Mouse (Mus musculus): ENCODE measurements around the gene 4632433K11Rik.
"Not testable (repeated sequence)": the region's sequence is repeated elsewhere in the genome, so short reads cannot be mapped to it uniquely, and the experiment has no call there.

Gene 4632433K11Rik

DNA sequence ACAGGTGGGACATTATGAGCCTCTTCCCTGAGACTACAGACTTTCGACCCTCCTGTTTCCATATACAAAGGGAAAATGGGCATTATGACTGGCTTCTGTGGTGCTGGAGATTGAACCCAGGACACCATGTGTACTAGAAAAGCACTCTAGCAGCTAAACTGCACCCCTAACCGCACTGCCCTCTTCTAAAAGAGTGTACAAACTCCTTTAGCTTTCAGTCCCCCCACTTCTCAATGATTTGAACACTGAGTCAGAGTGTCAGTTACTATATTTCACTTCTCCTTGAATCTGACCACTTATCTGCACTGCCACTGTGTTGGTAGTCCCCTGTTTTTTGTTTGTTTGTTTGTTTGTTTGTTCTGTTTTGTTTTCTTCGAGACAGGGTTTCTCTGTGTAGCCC is at the start of gene 4632433K11Rik:
4632433K11Rik (plus strand) TSS at position 301 of the 400 bp plus-strand sequence.
- no peak for DNase-seq (ENCODE audit: low read depth)

DNA sequence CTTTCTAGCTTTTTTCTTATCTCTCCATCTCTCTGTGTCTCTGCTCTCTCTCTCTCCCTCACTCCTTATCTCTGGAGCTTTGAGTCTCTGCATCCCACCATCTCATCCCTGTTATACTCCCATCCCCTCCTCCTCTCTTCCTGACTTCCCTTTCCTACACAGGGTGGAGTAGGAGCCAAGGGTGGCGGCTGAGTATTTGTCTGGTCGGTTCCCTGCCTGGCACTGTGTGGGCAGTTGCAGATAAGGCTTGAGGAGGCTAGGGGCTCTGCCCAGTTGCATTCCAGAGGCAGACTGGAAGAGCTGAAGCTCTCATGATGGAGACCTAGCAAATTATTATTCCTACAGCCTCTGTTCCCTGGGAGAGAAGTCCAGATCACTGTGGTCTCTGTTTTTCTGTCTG is 45.7 kb upstream of the 4632433K11Rik start:
- DNase-seq (ENCODE audit: low read depth), result no peak

DNA sequence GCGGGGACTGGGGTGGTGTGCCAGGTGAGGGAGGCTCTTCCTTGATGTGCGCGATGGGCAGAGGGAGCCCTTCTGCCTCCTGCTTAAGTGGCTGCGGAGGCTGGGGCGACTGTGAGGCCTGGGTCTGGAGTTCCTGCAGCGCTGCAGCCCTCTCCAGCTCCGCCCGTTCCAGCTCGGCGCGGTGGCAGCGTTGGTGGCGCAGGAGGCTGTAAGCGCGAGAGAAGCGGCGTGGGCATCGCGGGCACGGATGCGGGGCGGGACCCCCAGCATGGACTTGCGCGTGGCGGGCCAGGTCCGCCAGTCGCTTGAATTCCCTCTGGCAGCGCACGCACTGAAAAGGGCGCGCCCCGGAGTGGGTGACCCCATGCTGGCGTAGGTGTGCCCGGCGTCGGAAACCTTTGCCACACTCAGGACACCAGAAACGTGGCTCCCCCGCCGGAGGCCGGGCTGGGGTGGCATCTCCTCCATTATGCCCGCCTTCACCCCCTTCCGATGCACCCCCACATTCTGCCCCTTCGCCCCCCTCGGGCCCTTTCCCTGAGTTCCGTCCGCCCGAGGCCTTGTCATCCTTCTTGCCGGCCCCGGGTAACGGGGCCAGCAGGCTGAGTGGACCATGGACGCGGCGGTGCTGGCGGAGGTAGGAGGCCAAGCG is 40.4 kb upstream of the 4632433K11Rik start:
- no peak for DNase-seq (ENCODE audit: low read depth)

DNA sequence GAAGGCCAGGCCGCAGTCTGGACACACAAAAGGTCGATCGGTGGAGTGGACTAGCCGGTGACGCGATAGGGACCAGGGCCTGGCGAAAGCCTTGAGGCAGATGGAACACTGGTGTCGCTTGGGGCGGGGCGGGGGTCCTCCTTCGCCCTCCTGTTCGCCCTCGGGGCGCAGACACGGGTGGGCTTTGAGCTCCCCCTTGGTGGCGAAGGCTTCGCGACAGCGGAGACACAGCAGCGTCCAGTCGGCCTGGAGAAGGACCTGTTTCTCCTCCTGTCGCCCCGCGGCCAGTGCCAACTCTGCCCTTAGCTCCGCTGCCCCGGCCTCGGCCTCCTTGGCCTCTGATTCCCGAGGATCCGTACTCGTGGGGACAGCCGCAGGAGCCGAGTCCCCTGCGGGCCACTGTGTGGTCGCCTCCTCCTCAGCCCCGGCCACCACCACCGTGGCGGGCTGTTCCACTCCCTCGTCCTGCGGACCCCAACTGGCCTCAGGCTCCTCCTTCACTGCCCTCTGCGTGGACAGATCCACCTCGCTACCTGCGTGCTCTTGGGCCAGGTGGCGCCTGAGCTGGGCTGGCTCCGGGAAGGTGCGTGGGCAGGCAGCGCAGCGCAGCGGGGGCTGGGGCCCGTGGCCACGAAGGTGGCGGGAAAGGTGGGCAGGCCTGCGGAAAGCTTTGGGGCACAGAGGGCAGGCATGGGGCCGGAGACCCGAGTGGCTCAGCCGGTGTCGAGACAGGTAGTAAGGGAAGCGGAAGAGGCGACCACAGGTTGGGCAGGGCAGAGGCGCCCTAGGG is 39.7 kb upstream of the 4632433K11Rik start:
- no peak for DNase-seq (ENCODE audit: low read depth)

DNA sequence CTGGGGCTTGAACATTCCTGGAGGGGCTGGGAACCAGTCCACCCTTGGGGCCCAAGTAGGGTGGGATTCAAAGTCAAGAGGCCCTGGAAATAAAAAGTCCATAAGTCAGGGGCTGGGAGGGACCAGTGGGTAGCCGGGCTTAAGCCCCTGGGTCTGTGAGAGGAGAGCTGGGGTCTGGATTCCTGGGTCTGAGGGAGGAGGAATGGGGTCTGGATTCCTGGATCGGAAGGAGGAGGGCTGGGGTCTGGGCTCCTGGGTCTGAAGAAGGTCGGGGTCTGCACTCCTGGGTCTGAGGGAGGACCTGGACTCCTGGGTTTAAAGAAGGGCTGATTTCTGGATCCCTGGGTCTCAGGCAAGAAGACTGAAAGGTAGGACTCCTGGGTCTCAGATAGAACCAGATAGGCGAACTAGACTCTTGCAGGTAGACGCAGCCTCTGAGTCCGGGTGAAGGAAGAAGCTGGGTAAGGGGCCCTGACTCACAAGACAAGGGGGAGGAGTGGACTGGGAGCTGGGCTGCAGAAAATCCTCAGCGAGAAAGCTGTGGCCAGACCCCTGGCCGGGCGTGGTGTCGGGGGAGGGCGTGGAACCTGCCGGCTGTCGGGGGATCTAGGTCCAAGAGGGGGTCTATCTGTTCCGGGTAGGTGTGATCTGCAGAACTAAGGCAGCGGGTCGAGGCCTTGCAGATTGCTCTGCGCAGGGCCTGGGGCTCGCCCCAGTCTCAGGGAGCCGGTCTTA is 38.5 kb upstream of the 4632433K11Rik start:
- DNase-seq (ENCODE audit: low read depth), result no peak

GRCm38 (mm10) chr7:4996003-4996895 is 37.7 kb upstream of the 4632433K11Rik start, which contains the start of gene Zfp579:
Gene Zfp579, minus strand, starts transcription at chr7:4996158.
- DNase-seq (ENCODE audit: low read depth), result peak; percentile 56

DNA sequence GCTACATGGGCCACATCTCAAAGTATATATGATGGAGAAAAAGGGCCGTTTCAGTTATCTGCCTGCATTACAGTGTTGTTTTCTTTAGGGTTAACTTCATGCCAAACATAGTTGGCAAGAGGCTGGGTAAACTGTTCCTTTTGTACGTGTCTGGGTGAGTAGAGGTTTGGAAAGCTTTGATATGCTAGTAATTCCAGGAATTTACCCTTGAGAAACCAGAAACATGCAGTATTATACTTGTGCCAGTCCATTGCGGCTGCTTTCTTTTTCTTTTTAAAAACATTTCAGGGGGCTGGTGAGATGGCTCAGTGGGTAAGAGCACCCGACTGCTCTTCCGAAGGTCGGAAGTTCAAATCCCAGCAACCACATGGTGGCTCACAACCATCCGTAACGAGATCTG is 37.0 kb upstream of the 4632433K11Rik start:
- DNase-seq (ENCODE audit: low read depth), result no peak

DNA sequence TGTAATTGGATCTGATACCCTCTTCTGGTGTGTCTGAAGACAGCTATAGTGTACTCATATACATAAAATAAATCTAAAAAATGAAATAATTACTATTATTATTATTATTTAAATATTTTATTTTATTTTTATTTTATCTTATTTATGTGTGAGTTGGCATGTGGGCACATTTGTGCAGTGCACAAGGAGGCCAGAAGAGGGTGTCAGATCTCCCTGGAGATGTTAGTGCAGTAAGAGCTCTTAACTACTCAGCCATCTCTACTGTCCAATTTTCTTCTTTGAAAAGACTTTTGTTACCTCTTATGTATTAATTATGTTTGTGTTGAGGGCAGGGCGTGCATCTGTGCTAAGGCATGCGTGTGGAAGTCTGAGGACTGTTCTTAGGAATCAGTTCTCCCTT is 34.0 kb upstream of the 4632433K11Rik start:
- DNase-seq (ENCODE audit: low read depth), result no peak

DNA sequence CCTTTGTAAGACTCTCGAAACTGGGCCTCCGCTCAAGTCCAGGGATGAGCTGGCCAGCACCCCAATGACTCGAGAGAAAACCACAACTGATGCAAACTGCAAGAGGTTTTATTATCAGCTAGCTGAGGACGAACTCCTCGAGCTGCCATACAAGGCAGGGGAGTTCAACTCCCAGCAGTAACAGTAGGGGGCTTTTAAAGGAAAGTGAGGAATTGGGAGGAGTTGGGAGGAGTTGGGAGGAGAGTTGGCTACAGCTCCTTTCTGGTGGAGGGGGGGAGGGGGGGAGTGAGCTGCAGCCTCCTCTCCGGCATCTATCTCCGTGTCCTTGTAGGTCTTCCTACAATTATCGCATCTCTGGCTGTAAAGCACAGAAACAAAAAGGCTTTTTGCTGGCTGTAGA is 31.0 kb upstream of the 4632433K11Rik start:
- not testable (repeated sequence) for DNase-seq (ENCODE audit: low read depth)

DNA sequence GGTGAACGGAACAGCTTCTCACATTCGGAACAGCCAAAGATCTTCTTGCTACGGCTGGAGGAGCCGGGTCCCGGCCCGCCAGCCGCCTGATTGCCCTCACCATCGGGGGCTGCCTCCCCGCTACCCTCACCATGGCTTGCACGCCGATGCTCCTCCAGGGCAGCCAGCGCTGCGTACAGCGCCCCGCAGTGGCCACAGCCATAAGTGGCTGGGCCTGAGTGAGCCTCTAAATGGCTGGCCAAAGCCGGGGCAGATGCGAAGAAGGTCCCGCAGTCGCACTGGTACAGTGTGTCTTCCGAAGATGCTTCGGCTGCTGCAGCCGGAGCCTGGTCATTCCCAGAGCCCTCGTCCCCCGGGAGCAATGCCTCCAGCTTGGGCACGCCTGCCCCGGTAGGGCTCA is 25.7 kb upstream of the 4632433K11Rik start:
- DNase-seq (ENCODE audit: low read depth), result no peak

DNA sequence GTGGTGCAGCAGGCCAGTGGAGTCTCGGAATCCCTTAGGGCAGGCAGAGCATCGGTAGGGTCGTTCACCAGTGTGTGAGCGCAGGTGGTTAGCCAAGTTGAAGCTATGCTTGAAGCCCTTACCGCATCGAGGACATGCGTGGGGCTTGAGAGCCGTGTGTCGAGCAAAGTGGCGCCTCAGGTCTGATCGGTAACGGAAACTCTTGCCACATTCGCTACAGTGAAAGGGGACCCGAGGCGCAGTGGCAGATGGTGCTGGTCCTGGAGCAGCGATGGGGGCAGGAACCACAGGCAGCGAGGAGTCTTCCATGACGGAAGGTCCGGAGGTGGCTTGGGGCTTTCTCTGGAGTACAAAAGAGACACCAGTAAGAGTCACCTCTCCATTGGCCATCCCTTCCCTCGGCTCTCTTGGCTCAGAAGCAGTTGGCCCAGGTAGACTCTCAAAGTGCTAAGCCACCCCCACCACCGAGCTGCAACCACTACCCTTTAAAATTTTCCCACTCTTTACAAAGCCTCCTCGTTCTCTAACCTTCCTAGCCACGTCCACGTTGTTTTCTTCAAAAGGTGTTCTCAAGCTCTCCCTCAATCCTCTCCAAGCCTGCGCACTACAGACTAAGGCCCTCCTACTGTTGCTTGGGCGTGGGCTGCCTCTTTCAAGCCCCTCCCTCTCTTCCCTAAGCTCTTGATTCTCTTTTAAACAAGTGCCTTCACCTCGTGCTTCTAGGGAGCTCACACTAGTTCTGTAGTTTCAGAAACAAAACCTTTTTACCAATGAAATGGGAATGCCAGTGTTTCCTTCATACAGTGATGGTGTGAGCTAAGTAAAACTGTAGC is 21.0 kb upstream of the 4632433K11Rik start:
- no peak for DNase-seq (ENCODE audit: low read depth)

DNA sequence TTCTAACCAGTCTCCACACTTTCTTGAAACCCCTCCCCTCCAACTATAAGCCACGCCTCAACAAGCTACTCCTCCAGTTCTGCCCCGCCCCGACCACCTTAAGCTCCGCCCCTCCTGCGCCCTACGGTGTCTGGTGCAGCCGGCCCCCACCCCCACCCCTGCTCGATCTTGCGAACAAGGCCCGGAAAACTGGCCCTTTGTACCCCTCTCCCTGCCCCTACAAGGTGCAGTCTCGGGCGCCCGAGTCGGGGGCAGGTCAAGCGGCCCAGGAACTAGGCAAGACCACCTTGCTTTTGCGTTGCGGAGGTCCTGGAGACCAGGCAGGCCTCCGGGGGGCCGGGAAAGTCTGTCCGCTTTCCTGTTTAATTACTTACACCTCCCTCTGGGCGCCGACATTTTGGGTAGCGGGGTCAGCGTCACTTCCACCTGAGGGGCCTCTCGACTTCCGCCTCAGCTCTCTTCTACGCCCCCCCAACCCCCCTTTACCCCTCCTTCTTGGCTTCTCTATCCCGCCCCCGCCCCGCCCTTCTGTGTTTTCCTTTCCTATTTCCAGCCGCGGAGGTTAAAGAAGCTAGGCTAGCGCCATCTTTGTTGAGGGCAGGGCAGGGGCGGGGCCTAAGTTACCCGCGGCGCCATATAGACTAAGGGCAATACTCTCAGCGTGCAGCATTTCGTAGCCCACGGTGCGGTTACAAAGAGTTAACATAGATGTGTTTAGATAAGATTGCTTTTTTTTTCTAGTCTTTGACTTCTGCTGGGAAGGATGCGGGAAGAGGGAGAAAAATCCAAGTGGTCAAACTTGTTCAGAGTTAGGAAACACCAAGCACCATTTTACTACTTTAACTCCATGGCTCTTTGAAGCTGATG is 19.4 kb upstream of the 4632433K11Rik start, which contains the start of the genes Zfp524 and Fiz1:
Zfp524 (plus strand) TSS at position 165 of the 867 bp plus-strand sequence.
Fiz1 (minus strand) TSS at position 447 of the 867 bp plus-strand sequence.
- peak; percentile 98 for DNase-seq (ENCODE audit: low read depth)

GRCm38 (mm10) chr7:5015118-5016001 is 18.6 kb upstream of the 4632433K11Rik start, which contains the start of gene Gm44973:
Gene Gm44973, plus strand, starts transcription at chr7:5015496.
- peak; percentile 80 for DNase-seq (ENCODE audit: low read depth)

DNA sequence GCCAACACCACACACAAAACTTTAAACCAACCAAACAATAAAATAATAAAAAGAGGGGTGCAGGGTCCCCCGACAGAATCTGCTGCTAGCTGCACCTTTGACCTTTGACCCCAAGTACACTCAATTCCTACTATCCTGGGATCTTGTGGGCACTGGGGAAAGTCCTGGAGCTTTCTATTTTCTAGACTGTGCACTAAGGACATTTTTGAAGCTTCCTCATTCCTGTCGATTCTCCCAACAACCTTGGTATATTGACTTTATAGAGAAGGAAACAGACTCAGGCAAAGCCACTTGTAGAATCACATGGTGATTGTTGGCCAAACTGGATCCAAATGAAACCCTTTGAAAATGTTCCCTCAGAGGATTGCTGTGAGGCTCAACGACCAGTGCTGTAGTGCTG is 17.9 kb upstream of the 4632433K11Rik start:
- no peak for DNase-seq (ENCODE audit: low read depth)

DNA sequence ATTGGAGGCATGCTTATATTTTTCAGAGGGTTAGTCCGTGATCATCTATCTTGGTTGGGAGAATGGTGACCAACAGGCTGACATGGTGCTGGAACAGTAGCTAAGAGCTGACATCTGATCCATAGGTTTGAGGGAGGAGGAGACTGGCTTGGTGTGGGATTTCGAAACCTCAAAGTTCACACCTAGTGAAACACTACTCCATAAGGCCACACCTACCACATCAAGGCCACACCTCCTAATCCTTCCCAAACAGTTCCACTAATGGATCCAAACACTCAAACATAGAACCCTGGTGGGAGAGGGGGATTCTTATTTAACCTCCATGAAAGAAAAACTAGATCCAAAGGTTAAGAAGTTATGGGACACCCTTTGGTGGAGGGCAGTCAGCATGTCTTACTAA is 17.0 kb upstream of the 4632433K11Rik start:
- no peak for DNase-seq (ENCODE audit: low read depth)

DNA sequence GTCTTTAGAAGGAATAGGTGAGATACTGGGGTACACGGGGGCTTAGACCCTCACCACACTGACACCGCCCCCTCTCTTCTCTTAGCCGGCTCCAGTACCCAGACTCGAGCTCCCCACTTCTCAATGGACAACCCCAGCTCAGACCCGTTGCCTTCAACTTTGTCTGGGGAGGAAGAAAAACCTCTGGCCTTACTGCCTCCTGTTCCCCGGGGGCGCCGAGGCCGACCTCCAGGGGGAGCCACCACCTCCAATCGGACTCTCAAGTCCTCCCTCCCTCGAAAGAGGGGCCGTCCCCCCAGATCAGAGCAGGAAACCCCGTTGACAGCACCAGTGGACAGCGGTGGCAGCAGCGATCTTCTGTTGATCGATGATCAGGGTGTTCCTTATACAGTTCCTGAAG is 16.6 kb upstream of the 4632433K11Rik start:
- DNase-seq (ENCODE audit: low read depth), result no peak

- no peak for DNase-seq (ENCODE audit: low read depth)
These were observed 16.0 kb upstream of the 4632433K11Rik start for GRCm38 (mm10) chr7:5017931-5018330.

GRCm38 (mm10) chr7:5019576-5019975 is 14.3 kb upstream of the 4632433K11Rik start:
- DNase-seq (ENCODE audit: low read depth), result not testable (repeated sequence)
